Mouse (Mus musculus): Measurements from ENCODE around the gene Morc2a. TPM values are rescaled to one million over a fixed set of nuclear protein-coding genes. Genes with fewer than 3 reads are reported as not detected.

Gene Morc2a
- polyA plus RNA-seq (2015; fragmentation: Illumina TruSeq; extraction: RNeasy Lipid Tissue Mini Kit (QIAGEN cat#74804); ENCODE audit: insufficient read depth, low replicate concordance): 45.8 TPM

DNA sequence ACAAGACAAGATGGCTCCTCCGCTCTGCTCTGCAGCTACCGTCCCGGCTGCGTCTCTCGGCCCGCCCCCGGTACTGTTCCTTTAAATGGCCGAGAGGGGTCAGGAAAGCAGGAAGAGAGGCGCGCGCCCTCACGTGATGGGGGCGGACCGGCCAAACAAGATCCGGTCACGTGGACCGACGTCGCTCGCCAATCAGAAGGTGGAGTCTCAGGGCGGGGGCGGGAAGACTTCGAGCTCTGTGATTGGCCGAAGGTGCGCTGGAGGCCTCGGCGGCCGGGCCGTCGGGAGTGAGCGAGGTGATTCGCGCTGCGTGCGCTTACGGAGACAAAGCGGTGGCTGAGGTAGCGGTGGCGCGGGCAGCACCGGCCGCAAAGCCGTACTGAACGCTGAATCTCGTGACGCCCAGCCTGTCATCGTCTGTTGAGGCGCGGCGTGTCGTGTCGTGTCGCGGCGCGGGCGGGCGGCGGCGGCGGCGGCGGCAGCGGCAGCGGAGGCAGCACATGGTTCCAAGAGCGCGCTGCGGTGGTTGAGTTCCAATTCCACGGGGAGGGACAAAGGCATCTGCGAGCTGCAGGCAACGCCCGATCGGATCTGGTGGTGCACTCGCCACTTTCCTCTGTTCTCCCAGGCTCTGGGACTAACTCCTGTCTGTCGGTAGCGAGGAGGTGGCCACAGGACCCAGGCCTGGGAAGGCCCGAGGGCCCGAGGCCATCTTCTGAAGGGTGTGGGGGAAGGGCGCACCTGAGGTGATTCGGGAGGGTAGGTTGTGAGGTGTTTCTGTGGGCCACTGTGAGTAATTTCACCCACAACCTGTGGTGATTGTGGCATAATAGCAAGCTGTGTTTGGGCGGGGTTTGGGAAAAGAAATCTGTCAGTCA is at the start of gene Morc2a:
Morc2a (plus strand) TSS at position 228 of the 878 bp plus-strand sequence.

Other genes with a start within 250 kb of the Morc2a start
- gene Limk2, start 240.0 kb upstream of the Morc2a start, polyA plus RNA-seq (2015; fragmentation: Illumina TruSeq; extraction: RNeasy Lipid Tissue Mini Kit (QIAGEN cat#74804); ENCODE audit: insufficient read depth, low replicate concordance): 61.6 TPM
- 25.4 TPM for gene Rnf185, start 196.8 kb upstream of the Morc2a start, polyA plus RNA-seq (2015; fragmentation: Illumina TruSeq; extraction: RNeasy Lipid Tissue Mini Kit (QIAGEN cat#74804); ENCODE audit: insufficient read depth, low replicate concordance)
- gene Pla2g3, start 160.9 kb upstream of the Morc2a start, polyA plus RNA-seq (2015; fragmentation: Illumina TruSeq; extraction: RNeasy Lipid Tissue Mini Kit (QIAGEN cat#74804); ENCODE audit: insufficient read depth, low replicate concordance): 0.36 TPM
- 0.08 TPM for gene Inpp5j, start 144.4 kb upstream of the Morc2a start, polyA plus RNA-seq (2015; fragmentation: Illumina TruSeq; extraction: RNeasy Lipid Tissue Mini Kit (QIAGEN cat#74804); ENCODE audit: insufficient read depth, low replicate concordance)
- gene Selenom, start 134.5 kb upstream of the Morc2a start, polyA plus RNA-seq (2015; fragmentation: Illumina TruSeq; extraction: RNeasy Lipid Tissue Mini Kit (QIAGEN cat#74804); ENCODE audit: insufficient read depth, low replicate concordance): 6.9 TPM
- gene Smtn, start 108.6 kb upstream of the Morc2a start, polyA plus RNA-seq (2015; fragmentation: Illumina TruSeq; extraction: RNeasy Lipid Tissue Mini Kit (QIAGEN cat#74804); ENCODE audit: insufficient read depth, low replicate concordance): 5.5 TPM
- gene Osbp2, start 214.7 kb downstream of the Morc2a start, polyA plus RNA-seq (2015; fragmentation: Illumina TruSeq; extraction: RNeasy Lipid Tissue Mini Kit (QIAGEN cat#74804); ENCODE audit: insufficient read depth, low replicate concordance): not detected
- gene 4921536K21Rik, start 245.9 kb downstream of the Morc2a start, polyA plus RNA-seq (2015; fragmentation: Illumina TruSeq; extraction: RNeasy Lipid Tissue Mini Kit (QIAGEN cat#74804); ENCODE audit: insufficient read depth, low replicate concordance): not detected
- gene Dusp18, start 246.0 kb downstream of the Morc2a start, polyA plus RNA-seq (2015; fragmentation: Illumina TruSeq; extraction: RNeasy Lipid Tissue Mini Kit (QIAGEN cat#74804); ENCODE audit: insufficient read depth, low replicate concordance): 0.59 TPM

Measured in spleen, adult 10 weeks (tissue).